ENCODE assay signal across 8 mouse cellular contexts in genomic region chr12:54713822-54714626, GRCm38 (mm10). TPM values are rescaled to one million over a fixed set of nuclear protein-coding genes. Genes with fewer than 3 reads are reported as not detected.
DNase-seq lines count a peak whose midpoint lies in the region; ATAC-seq lines count a peak whose summit lies in the region.
"Not testable (repeated sequence)": the region's sequence is repeated elsewhere in the genome, so short reads cannot be mapped to it uniquely, and the experiment has no call there.

No protein-coding gene starts in this region.

- peak; percentile 56 for DNase-seq in layer of hippocampus, adult 11-12 months (ENCODE audit: low spot score)

- ATAC-seq in CD4-positive, CD25-positive, alpha-beta regulatory T cell, adult 4 months = peak; percentile 51
- peak; percentile 48 for ATAC-seq in embryonic facial prominence, embryonic 13.5 days (ENCODE audit: insufficient number of reproducible peaks, insufficient read depth, low FRiP score, low TSS enrichment, low read depth)
- peak; percentile 16 for ATAC-seq in granulocyte monocyte progenitor cell, adult 5-6 weeks (replicated peaks; ENCODE audit: poor library complexity, severe bottlenecking)
- ATAC-seq in hindbrain, embryonic 13.5 days (ENCODE audit: low FRiP score) = peak; percentile 57
- peak; percentile 49 for ATAC-seq in liver, embryonic 16.5 days (ENCODE audit: low read depth)
- peak; percentile 58 for ATAC-seq in midbrain, embryonic 15.5 days (replicated peaks)
- ATAC-seq in stomach, embryonic 14.5 days (ENCODE audit: insufficient number of reproducible peaks, insufficient read depth, low FRiP score, low read depth) = peak; percentile 50

- 0% methylated on average over 3 of the region's 48 CpGs for WGBS in embryonic facial prominence, embryonic 13.5 days
- 0% methylated on average over 5 of the region's 48 CpGs for WGBS in hindbrain, embryonic 13.5 days
- WGBS in liver, embryonic 16.5 days (ENCODE audit: insufficient replicate concordance) = 0% methylated on average over 2 of the region's 48 CpGs
- WGBS in midbrain, embryonic 15.5 days = 0% methylated on average over 2 of the region's 48 CpGs
- 0% methylated on average over 4 of the region's 48 CpGs for WGBS in stomach, embryonic 14.5 days

- H3K27ac ChIP-seq in embryonic facial prominence, embryonic 13.5 days; hindbrain, embryonic 13.5 days; liver, embryonic 16.5 days (ENCODE audit: low read length); midbrain, embryonic 15.5 days; stomach, embryonic 14.5 days (ENCODE audit: low read length): not testable (repeated sequence)

- not testable (repeated sequence) for H3K4me1 ChIP-seq in embryonic facial prominence, embryonic 13.5 days; hindbrain, embryonic 13.5 days (replicated peaks); liver, embryonic 16.5 days (ENCODE audit: control insufficient read depth, low read depth, low read length); midbrain, embryonic 15.5 days; stomach, embryonic 14.5 days (ENCODE audit: control insufficient read depth, insufficient read depth, low read length)

- not testable (repeated sequence) for H3K4me2 ChIP-seq in embryonic facial prominence, embryonic 13.5 days; hindbrain, embryonic 13.5 days; liver, embryonic 16.5 days (ENCODE audit: low read depth, low read length); midbrain, embryonic 15.5 days; stomach, embryonic 14.5 days (replicated peaks; ENCODE audit: low read depth, low read length)

- not testable (repeated sequence) for H3K4me3 ChIP-seq in embryonic facial prominence, embryonic 13.5 days; hindbrain, embryonic 13.5 days; liver, embryonic 16.5 days (ENCODE audit: low read depth, low read length); midbrain, embryonic 15.5 days; stomach, embryonic 14.5 days (ENCODE audit: low read depth, low read length)

- not testable (repeated sequence) for H3K27me3 ChIP-seq in embryonic facial prominence, embryonic 13.5 days; hindbrain, embryonic 13.5 days; liver, embryonic 16.5 days (ENCODE audit: control insufficient read depth, insufficient read depth, low read depth, low read length); midbrain, embryonic 15.5 days (replicated peaks); stomach, embryonic 14.5 days (ENCODE audit: control insufficient read depth, insufficient read depth, low read length)

- not testable (repeated sequence) for H3K36me3 ChIP-seq in embryonic facial prominence, embryonic 13.5 days; hindbrain, embryonic 13.5 days; liver, embryonic 16.5 days (ENCODE audit: control insufficient read depth, insufficient read depth); midbrain, embryonic 15.5 days (replicated peaks); stomach, embryonic 14.5 days (ENCODE audit: control insufficient read depth, insufficient read depth, low read length)

- H3K9ac ChIP-seq in embryonic facial prominence, embryonic 13.5 days; hindbrain, embryonic 13.5 days; liver, embryonic 16.5 days (ENCODE audit: low read depth, low read length); midbrain, embryonic 15.5 days; stomach, embryonic 14.5 days (replicated peaks; ENCODE audit: low read depth, low read length): not testable (repeated sequence)

- H3K9me3 ChIP-seq in embryonic facial prominence, embryonic 13.5 days; hindbrain, embryonic 13.5 days; liver, embryonic 16.5 days (replicated peaks; ENCODE audit: control insufficient read depth, low read length); midbrain, embryonic 15.5 days; stomach, embryonic 14.5 days (ENCODE audit: control insufficient read depth, low read depth, low read length): not testable (repeated sequence)

RNA-seq across cellular contexts. Expression of gene Eapp, which starts 18.3 kb away (rescaled TPM):
- 100 to 1,000 TPM; 115 to 149 TPM for polyA plus RNA-seq in CD4-positive, CD25-positive, alpha-beta regulatory T cell, adult 4 months (2017; shearing (Covaris generic))
- 64.7 and 74.5 TPM in 2 replicates for polyA plus RNA-seq in embryonic facial prominence, embryonic 13.5 days (2015; fragmentation: Nextera tagmentation; extraction: Ambion mirVana)
- total RNA-seq in granulocyte monocyte progenitor cell, adult 5-6 weeks (2014; fragmentation: Nextera tagmentation) = 49.9 and 62.1 TPM in 2 replicates
- 50.8 and 73.5 TPM in 2 replicates for total RNA-seq in granulocyte monocyte progenitor cell, adult 5-6 weeks (2017)
- polyA plus RNA-seq in hindbrain, embryonic 13.5 days (2015; fragmentation: Nextera tagmentation; extraction: Ambion mirVana) = 90.3 and 97.2 TPM in 2 replicates
- polyA plus RNA-seq in liver, embryonic 16.5 days (2015; fragmentation: Nextera tagmentation; extraction: Ambion mirVana) = 36.9 and 38.8 TPM in 2 replicates
- polyA plus RNA-seq in midbrain, embryonic 15.5 days (2015; fragmentation: Nextera tagmentation; extraction: Ambion mirVana) = 82.0 and 88.5 TPM in 2 replicates
- 66.5 and 70.9 TPM in 2 replicates for polyA plus RNA-seq in stomach, embryonic 14.5 days (2014; fragmentation: Nextera tagmentation; extraction: Ambion mirVana)

RNA-seq across cellular contexts. Expression of gene Sptssa, which starts 57.7 kb away (rescaled TPM):
- 100 to 1,000 TPM; 177 to 227 TPM for polyA plus RNA-seq in CD4-positive, CD25-positive, alpha-beta regulatory T cell, adult 4 months (2017; shearing (Covaris generic))
- 207 and 238 TPM in 2 replicates for polyA plus RNA-seq in embryonic facial prominence, embryonic 13.5 days (2015; fragmentation: Nextera tagmentation; extraction: Ambion mirVana)
- 203 and 212 TPM in 2 replicates for total RNA-seq in granulocyte monocyte progenitor cell, adult 5-6 weeks (2014; fragmentation: Nextera tagmentation)
- 155 and 195 TPM in 2 replicates for total RNA-seq in granulocyte monocyte progenitor cell, adult 5-6 weeks (2017)
- polyA plus RNA-seq in hindbrain, embryonic 13.5 days (2015; fragmentation: Nextera tagmentation; extraction: Ambion mirVana) = 182 and 193 TPM in 2 replicates
- 92.2 and 96.8 TPM in 2 replicates for polyA plus RNA-seq in liver, embryonic 16.5 days (2015; fragmentation: Nextera tagmentation; extraction: Ambion mirVana)
- 169 and 171 TPM in 2 replicates for polyA plus RNA-seq in midbrain, embryonic 15.5 days (2015; fragmentation: Nextera tagmentation; extraction: Ambion mirVana)
- 235 and 238 TPM in 2 replicates for polyA plus RNA-seq in stomach, embryonic 14.5 days (2014; fragmentation: Nextera tagmentation; extraction: Ambion mirVana)
